Mouse (Mus musculus) ZHBTc4 (cell line): ENCODE data around the gene Ubb.

Source experiments
- DNase-seq: peaks from one replicate; pipeline ENCODE4 v3.0.0-alpha.2; 2011; ENCODE audit warnings: low read depth, low spot score

Gene Ubb

DNA sequence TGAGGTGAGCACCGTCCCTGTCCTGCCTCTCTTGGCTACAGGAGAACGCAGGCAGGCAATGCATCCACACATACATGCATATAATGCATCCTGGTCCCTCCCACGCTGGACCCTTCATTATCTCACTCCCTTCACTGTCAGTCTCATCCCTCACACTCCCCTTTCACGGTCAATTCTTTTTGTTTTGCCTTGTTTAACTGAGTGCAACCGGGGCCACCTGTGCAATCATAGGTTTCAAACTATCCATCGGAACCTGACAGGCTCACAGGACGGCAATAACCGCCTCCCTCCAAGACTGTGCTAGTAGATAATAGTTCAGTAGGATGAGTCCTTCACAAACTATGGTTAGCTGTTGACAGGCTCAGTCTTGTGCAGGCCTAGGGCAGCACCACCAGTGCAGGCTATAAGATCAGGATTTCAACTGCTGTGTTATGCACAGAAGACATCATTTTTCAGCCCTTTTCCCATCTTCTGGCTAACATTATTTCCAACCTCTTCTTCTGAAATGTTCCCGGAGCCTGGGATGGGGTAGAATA is 33.8 kb downstream of the Ubb start:
- no peak for DNase-seq

DNA sequence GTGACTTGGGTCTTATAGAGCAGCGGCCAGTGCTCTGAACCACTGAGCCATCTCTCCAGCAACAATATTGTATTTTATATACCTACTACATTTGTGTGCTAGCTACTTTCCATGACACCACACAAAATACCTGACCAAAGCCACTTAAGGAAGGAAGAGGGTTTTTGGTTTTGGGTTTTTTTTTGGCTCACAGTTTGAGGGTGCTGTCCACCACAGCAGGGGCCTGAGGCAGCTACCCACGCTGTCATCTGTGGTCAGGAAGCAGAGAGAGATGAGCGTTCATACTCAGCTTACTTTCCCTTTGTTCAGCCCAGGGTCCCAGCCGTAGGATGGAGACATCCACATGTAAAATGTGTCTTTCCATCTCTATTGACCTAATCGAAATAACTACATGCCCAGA is 36.1 kb downstream of the Ubb start:
- DNase-seq = no peak

DNA sequence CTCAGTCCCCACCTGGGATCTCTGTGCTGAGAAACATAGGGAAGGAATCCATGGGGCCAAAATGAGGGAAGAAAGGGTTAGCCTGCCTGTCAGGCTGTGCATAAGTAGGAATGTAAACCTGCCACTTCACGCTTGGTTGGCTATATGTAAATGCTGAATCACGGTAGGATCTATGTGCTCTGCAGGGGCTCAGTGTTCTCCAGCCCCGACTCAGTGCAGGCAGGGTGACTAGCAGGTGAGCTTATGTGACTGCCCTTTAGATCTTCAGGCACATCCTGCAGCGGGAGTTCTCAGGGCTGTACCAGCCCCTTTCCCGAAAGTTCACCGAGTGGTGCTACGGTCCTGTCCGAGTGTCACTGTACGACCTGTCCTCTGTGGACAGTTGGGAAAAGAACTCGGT is 38.4 kb downstream of the Ubb start:
- no peak for DNase-seq

DNA sequence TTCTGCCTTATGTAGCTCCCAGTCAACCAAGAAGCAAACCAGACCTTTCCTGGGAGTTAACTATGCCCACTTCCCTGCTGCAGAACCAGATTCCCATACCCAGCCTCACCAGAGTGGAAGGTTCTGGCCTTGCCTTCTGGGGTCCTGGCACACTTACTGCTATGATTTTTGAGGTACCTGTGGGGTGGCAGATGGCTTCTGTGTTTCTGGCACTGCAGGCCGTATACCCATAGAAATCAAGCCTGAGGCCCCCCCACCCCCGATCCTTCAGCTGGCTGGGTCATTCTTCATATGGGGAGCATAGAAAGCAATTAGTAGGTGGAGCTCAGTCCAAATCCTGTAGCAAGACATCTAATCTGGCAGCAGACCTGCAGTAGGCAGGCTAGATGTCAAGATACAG is 40.1 kb downstream of the Ubb start:
- DNase-seq = no peak

DNA sequence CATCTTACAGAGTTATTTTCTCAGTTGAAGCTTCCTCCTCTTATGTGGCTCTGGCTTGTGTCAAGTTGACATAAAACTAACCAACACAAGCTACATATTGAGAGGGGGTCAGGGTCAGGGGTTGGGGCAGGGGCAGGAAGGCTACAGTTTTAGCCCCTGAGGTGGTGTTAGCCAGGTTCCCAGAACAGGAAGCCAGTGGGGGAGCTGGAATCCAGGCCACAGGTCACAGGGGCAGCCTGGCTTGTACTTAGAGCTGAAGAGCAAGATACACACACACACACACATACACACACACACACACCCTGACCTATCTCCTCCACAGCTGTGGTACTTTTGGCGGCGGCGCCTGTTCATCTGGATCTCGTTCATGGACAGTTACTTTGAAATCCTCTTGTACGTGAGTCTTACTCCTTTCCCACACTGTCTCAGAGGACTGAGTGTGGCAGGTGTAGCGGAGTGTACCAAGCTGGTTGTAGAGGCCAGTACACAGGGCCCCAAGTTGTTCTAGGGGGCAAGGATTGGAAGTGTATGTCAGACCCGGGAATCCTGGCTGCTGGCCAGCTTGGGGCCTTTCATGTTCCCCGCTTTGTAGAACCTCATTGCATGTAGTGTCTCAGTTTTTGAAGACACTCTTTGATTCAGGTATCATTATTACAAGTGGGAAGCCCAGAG is 41.1 kb downstream of the Ubb start:
- no peak for DNase-seq

DNA sequence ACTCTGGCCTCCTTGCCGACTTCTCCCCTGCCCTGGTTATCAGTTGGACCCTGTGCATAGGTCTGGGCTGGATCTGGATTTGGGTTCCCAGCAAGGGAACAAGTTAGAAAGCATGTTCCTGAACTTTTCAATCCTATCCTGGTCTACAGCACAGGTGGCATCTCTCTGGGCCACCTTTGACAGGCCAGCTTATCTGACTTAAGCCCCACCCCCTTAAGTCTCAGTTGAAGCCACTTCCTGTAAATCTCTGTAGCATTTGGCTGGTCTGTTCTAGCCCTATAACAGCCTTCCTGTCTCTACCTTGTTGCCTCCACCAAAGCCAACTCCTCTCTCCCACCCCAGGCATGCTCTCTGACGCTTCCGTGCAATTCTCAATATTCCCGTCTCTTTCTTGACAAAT is 47.6 kb downstream of the Ubb start:
- no peak for DNase-seq

DNA sequence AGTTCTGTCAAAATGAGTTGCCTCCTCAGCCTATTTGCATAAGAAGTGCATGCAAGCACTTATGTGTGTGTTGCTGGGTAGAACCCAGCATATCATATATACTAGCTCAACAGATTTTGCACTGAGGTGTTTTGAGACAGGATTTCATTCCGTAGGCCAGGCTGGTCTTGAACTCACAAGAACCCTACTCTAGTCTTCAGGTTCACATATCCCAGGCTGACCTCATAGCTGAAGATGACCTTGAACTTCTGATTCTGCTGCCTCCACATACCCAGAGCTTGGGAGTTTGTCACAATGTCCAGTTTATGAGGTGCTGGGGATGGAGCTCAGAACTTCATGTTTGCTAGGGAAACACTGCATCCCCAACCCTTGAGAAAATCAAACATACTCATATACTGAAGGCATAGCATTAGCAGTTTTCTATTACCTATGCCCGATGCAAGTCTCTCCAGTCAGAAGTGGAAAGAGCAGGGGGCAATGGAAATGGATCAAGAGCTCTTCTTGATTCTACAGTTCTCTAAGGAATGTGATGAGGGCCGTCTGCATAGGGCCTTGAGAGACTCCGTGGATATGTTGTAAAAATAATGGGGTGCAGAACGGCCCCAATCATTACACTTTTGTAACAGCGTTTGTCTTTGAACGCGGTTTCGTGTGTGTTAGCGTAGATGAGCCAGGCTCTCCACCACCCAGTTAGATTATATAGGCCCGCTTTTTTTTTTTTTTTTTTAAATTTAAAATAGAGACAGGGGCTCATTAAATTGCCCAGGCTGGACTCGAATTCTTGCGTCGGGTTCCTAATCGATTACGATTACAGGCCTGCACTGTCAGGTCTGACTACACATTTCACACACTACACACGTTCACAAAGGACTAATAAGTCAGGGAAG is 51.0 kb downstream of the Ubb start:
- peak; percentile 33 for DNase-seq
